Mouse (Mus musculus) neural tube, embryonic 15.5 days (tissue): ENCODE measurements at regions not wholly inside any gene's neighbourhood (a gene's known extent, or its start where the extent isn't known, plus 50 kb on each side); places are given as distances from the start of the nearest gene placed in this dataset.

Experiments used
- ATAC-seq: fragments of 200-750 bp; cut with Nextera tagmentation; 2 replicates; pipeline ENCODE4 v1.8.0; 2017; ENCODE audit warnings: mild to moderate bottlenecking, moderate TSS enrichment, moderate library complexity; ENCODE audit not compliant: low FRiP score
- H3K27ac ChIP-seq: fragments of 300-500 bp; sonication (generic); replicated peaks from 2 replicates; pipeline ENCODE4 v1.5.1; 2015; ENCODE audit warnings: mild to moderate bottlenecking, inconsistent platforms
- H3K27me3 ChIP-seq: fragments of 300-500 bp; sonication (generic); replicated peaks from 2 replicates; pipeline ENCODE4 v1.6.1; 2015; ENCODE audit warnings: inconsistent platforms
- H3K36me3 ChIP-seq: fragments of 300-500 bp; sonication (generic); 2 replicates; pipeline ENCODE4 v1.6.1; 2015; ENCODE audit warnings: inconsistent platforms
- H3K4me1 ChIP-seq: fragments of 300-500 bp; sonication (generic); 2 replicates; pipeline ENCODE4 v1.6.1; 2015; ENCODE audit warnings: inconsistent platforms
- H3K4me2 ChIP-seq: fragments of 300-500 bp; sonication (generic); 2 replicates; pipeline ENCODE4 v1.6.1; 2015; ENCODE audit warnings: inconsistent platforms, mild to moderate bottlenecking, moderate library complexity
- H3K4me3 ChIP-seq: fragments of 300-500 bp; sonication (generic); replicated peaks from 2 replicates; pipeline ENCODE4 v1.5.1; 2015; ENCODE audit warnings: mild to moderate bottlenecking, inconsistent platforms
- H3K9ac ChIP-seq: fragments of 300-500 bp; sonication (generic); replicated peaks from 2 replicates; pipeline ENCODE4 v1.6.1; 2015; ENCODE audit warnings: mild to moderate bottlenecking, inconsistent platforms
- H3K9me3 ChIP-seq: fragments of 300-500 bp; sonication (generic); replicated peaks from 2 replicates; pipeline ENCODE4 v1.6.1; 2016; ENCODE audit warnings: inconsistent platforms
- WGBS: fragments of 180-500 bp; shearing (Covaris S2); methylation state at CpG from one replicate; pipeline ENCODE4 v1.1.7; 2015; ENCODE audit warnings: mixed read lengths; 5-methylcytosine and 5-hydroxymethylcytosine counted together

DNA sequence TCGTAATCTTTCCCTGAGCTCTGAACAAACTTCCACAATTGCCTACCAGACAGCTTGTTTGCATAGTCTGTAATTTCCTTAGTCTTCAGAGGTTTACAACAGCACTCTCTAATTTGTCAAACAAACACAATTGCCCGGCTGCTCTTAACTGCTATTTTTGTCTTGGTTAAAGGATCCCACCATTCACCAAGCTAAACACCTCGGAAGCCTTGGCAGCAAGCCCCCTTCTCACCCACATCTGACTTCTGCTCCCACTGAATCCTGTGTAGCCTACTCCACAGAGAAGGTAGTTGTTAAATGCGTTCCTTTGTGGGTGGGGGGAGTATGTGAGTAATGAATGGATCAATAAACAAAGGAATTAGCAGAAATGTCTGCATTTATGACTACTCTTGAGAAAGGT, 59.8 kb upstream of the Rspo3 start:
- 9% methylated on average over 4 of the region's 4 CpGs for WGBS
- Histone ChIP-seq H3K4me1 (no peaks in the 10 kb centered on the region), H3K4me2 (no peak overlapping the region), H3K4me3 (no peak overlapping the region), H3K9me3 (no peaks in the 10 kb centered on the region), H3K9ac (no peak overlapping the region), H3K36me3 (no peaks in the 10 kb centered on the region), H3K27me3 (no peaks in the 10 kb centered on the region), H3K27ac (no peak overlapping the region)
- ATAC-seq = no peak

DNA sequence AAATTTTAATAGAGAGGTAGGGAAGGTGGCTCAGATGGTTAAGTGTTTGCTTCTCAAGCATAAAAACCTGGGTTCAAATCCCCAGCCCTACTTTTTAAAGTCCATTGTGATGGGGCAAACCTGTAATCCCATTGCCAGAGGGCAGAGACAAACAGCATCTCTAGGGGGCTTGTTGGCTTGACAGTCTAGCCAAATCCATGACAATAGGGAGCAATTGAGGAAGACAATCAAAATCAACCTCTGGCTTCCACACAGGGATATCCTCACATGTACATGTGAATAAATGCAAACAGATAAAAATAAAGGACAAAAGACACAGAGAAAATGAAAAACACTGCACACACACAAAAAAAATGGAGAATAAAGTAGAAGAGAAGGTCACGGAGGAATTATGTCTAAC, 59.3 kb upstream of the Rspo3 start:
- Histone ChIP-seq H3K27me3 (no peaks in the 10 kb centered on the region), H3K27ac (no peak overlapping the region), H3K4me2 (no peak overlapping the region), H3K4me3 (no peak overlapping the region), H3K36me3 (no peaks in the 10 kb centered on the region), H3K9me3 (no peaks in the 10 kb centered on the region), H3K9ac (no peak overlapping the region), H3K4me1 (no peaks in the 10 kb centered on the region)
- no peak for ATAC-seq
- WGBS = 17% methylated on average over 1 of the region's 1 CpGs

DNA sequence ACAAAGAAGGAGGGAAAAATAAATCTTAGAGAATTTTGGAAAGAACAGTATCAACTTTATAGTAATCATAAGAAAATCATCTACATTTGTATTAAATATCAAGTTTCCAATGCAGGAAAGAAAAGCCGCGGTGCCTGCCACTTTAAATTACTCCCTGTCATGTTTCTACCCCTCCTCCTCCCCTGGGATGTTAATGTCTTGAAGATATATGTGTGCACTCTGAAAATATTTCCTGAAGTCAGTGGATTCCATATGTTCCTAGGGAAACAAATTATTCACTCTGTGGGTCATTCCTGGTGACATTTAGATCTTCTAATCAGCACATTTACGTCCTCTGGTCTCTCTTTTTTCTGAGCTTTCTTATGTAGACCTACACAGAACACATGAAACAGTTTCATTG, 57.2 kb upstream of the Rspo3 start:
- no peak overlapping the region for H3K9ac ChIP-seq
- no peak for ATAC-seq

DNA sequence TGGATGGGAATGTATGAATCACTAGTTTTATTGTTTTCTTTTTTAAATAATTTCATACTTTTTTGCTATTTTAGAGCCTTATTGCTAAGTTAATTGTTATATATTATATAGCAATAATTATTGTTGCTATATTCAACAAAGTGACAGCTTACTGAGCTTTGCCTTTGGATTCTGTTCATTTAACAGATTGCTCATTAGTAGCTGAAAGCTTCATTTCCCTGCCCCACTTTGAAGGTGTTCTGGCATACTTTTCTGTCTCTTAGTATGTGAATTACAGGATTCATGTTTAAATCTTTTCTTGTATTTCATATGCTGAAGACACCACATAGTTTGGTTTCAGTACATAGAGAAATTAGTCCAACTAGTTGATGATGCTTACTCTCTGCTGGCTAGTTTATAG, 54.5 kb upstream of the Rspo3 start:
- H3K9ac ChIP-seq = no peak overlapping the region
- H3K4me1 ChIP-seq = no peaks in the 10 kb centered on the region
- H3K27ac ChIP-seq = no peak overlapping the region
- H3K27me3 ChIP-seq = no peaks in the 10 kb centered on the region
- no peaks in the 10 kb centered on the region for H3K9me3 ChIP-seq
- no peak overlapping the region for H3K4me3 ChIP-seq
- H3K36me3 ChIP-seq = no peaks in the 10 kb centered on the region
- H3K4me2 ChIP-seq = no peak overlapping the region
- no peak for ATAC-seq

More for the DNA sequence above, 57.2 kb upstream of the Rspo3 start:
- Histone ChIP-seq H3K4me1 (no peaks in the 10 kb centered on the region), H3K27me3 (no peaks in the 10 kb centered on the region), H3K27ac (no peak overlapping the region), H3K9me3 (no peaks in the 10 kb centered on the region), H3K4me2 (no peak overlapping the region), H3K36me3 (no peaks in the 10 kb centered on the region), H3K4me3 (no peak overlapping the region)
- 67% methylated on average over 3 of the region's 3 CpGs for WGBS

DNA sequence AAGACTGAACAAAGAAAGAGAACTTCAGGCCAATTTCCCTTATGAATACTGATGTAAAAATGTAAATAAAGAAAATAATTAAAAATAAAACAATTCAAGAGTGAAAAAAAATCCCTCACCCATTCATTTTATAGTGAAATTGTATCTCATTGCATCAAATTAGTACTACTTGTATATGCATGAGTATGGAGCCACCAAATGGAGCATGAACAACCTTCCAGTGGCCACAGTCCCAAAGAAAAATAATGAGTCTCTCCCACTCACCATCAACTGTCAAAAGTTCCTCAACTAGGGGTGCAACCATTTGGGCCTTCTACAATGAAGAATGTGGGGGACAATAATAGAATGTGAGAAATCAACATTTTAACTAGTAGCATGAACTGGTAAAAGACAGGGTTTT, 54.1 kb upstream of the Rspo3 start:
- Histone ChIP-seq H3K36me3 (no peaks in the 10 kb centered on the region), H3K9ac (no peak overlapping the region)
- ATAC-seq = no peak

More for the DNA sequence above, 54.1 kb upstream of the Rspo3 start:
- no peaks in the 10 kb centered on the region for H3K4me1 ChIP-seq
- no peaks in the 10 kb centered on the region for H3K9me3 ChIP-seq
- no peak overlapping the region for H3K4me2 ChIP-seq
- H3K4me3 ChIP-seq = no peak overlapping the region
- no peaks in the 10 kb centered on the region for H3K27me3 ChIP-seq
- H3K27ac ChIP-seq = no peak overlapping the region
